Mouse (Mus musculus) ES-Bruce4 (cell line): ENCODE data around the gene Lrrc8c.

Experiments
- CTCF ChIP-seq: IDR thresholded peaks from one replicate; pipeline ENCODE4 v1.8.1; 2011; ENCODE audit warnings: low read depth, low read length
- EP300 ChIP-seq: IDR thresholded peaks from 2 replicates; pipeline ENCODE4 v1.6.1; 2011; ENCODE audit warnings: low read depth, low read length; ENCODE audit not compliant: insufficient read depth
- POLR2A ChIP-seq: IDR thresholded peaks from one replicate; pipeline ENCODE4 v1.8.1; 2011; ENCODE audit warnings: low read length; ENCODE audit not compliant: insufficient read depth

DNA sequence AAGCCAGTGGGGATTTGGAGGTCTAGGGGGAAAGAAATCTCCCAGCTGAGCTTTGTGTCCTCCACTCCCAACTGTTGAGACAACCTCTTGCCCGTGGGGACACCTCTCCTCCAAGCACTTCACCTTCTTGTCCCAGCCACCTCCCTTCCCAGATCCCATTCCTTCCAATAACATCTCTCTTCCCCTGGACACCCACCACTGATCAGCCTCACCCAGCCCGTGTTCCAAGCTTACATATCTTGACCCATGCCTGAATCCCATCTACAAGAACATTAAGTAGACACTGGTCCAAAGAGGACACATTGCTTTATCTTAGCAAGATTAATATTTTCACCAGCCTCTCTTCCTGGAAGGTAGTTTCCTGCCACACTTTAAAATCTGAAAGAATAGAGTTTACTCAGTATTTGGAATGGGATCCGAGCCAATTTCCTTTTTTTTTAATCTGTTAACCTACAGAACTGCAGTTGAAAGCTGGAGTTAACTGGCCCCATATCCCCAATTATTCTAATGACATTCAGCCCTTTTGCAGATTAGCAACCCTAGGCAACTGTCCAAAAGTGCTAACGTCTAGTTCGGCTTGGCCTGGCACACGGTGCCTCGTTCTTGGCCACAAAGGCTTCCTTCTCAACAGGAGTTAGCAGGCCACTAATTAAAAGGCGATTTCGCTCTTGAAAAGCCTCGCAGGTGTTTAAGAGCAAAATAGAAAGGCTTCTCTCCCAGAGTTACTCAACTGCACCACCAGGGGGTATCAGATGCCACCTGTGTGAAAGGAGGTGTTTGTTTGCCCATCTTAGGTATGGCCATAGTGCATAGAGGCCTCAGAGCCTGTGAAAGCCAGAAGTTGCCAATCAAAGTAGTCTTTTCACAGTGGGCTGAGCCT, 26.6 kb upstream of the Lrrc8c start:
- no peak for TF ChIP-seq CTCF
- no peak for TF ChIP-seq EP300
- TF ChIP-seq POLR2A: no peak
